Mouse (Mus musculus) midbrain, embryonic 13.5 days (tissue): ENCODE measurements around the gene Ubr3. TPM values are rescaled to one million over a fixed set of nuclear protein-coding genes. Genes with fewer than 3 reads are reported as not detected.

Source experiments
- ATAC-seq: fragments of 200-750 bp; cut with Nextera tagmentation; 2 replicates; pipeline ENCODE4 v1.8.0; 2017; ENCODE audit warnings: mild to moderate bottlenecking, moderate TSS enrichment, moderate library complexity
- H3K27ac ChIP-seq: fragments of 300-500 bp; sonication (generic); 2 replicates; pipeline ENCODE4 v1.5.1; 2015; ENCODE audit warnings: inconsistent platforms, mild to moderate bottlenecking, moderate library complexity
- H3K27me3 ChIP-seq: fragments of 300-500 bp; sonication (generic); 2 replicates; pipeline ENCODE4 v1.6.1; 2015; ENCODE audit warnings: mild to moderate bottlenecking, inconsistent platforms
- H3K36me3 ChIP-seq: fragments of 300-500 bp; sonication (generic); 2 replicates; pipeline ENCODE4 v1.6.1; 2015; ENCODE audit warnings: mild to moderate bottlenecking, inconsistent platforms
- H3K4me1 ChIP-seq: fragments of 300-500 bp; sonication (generic); replicated peaks from 2 replicates; pipeline ENCODE4 v1.6.1; 2015; ENCODE audit warnings: inconsistent platforms
- H3K4me2 ChIP-seq: fragments of 300-500 bp; sonication (generic); replicated peaks from 2 replicates; pipeline ENCODE4 v1.6.1; 2015; ENCODE audit warnings: moderate library complexity, mild to moderate bottlenecking, inconsistent platforms
- H3K4me3 ChIP-seq: fragments of 300-500 bp; sonication (generic); replicated peaks from 2 replicates; pipeline ENCODE4 v1.5.1; 2015; ENCODE audit warnings: mild to moderate bottlenecking, inconsistent platforms
- H3K9ac ChIP-seq: fragments of 300-500 bp; sonication (generic); replicated peaks from 2 replicates; pipeline ENCODE4 v1.6.1; 2015; ENCODE audit warnings: mild to moderate bottlenecking, inconsistent platforms
- H3K9me3 ChIP-seq: fragments of 300-500 bp; sonication (generic); 2 replicates; pipeline ENCODE4 v1.6.1; 2016; ENCODE audit warnings: mild to moderate bottlenecking, inconsistent platforms
- WGBS: fragments of 180-500 bp; shearing (Covaris S2); methylation state at CpG from one replicate; pipeline ENCODE4 v1.1.7; 2015; 5-methylcytosine and 5-hydroxymethylcytosine counted together
- polyA plus RNA-seq: library from polyadenylated mRNA; unstranded; fragments of >200 nt; fragmentation: Nextera tagmentation; extraction: Ambion mirVana; gene quantifications from 2 replicates; pipeline ENCODE4 v1.2.1, GENCODE M21; 2015

Gene Ubr3
- polyA plus RNA-seq, 1 experiment from 2014 or later: 20.6 TPM

GRCm38 (mm10) chr2:69917301-69917700 lies 20.3 kb downstream of the Ubr3 start:
- 95% methylated on average over 3 of the region's 3 CpGs for WGBS
- Histone ChIP-seq H3K9ac (no peak overlapping the region), H3K27ac (no peak overlapping the region), H3K36me3 (peaks cover 29% of the 10 kb centered on the region), H3K4me1 (0 out of 2 replicates have a peak, but pooled peaks cover 2% of the 10 kb centered on the region), H3K4me3 (no peak overlapping the region), H3K4me2 (no peak overlapping the region), H3K27me3 (no peaks in the 10 kb centered on the region), H3K9me3 (no peaks in the 10 kb centered on the region)
- ATAC-seq: no peak

DNA sequence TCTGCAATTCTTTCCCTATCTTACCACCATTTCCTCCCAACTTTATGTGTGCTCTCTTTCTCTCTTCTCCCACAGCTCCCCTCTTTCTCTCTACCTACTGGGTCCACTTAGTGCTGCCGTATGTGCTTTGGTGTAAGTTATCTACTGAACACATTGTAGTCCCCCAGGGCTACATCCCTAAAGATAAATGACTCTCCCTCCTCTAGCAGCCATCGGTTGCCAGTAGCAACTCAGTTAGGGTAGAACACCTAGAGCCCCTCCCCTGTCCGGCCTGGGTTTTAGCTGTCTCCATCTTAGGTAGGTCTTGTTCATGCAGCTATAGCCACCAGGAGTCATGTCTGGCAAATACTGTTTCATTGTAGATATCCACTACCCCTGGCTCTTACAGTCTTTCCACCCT lies 27.9 kb downstream of the Ubr3 start:
- peaks cover 36% of the 10 kb centered on the region for H3K36me3 ChIP-seq
- H3K9me3 ChIP-seq: no peaks in the 10 kb centered on the region
- no peaks in the 10 kb centered on the region for H3K4me1 ChIP-seq
- no peak overlapping the region for H3K4me2 ChIP-seq
- whole genome bisulfite sequencing: 93% methylated on average over 3 of the region's 3 CpGs
- H3K27me3 ChIP-seq: no peaks in the 10 kb centered on the region
- no peak overlapping the region for H3K4me3 ChIP-seq
- ATAC-seq: no peak
- no peak overlapping the region for H3K27ac ChIP-seq
- H3K9ac ChIP-seq: no peak overlapping the region

GRCm38 (mm10) chr2:69936331-69936730 lies 39.3 kb downstream of the Ubr3 start:
- WGBS: 97% methylated on average over 5 of the region's 5 CpGs

DNA sequence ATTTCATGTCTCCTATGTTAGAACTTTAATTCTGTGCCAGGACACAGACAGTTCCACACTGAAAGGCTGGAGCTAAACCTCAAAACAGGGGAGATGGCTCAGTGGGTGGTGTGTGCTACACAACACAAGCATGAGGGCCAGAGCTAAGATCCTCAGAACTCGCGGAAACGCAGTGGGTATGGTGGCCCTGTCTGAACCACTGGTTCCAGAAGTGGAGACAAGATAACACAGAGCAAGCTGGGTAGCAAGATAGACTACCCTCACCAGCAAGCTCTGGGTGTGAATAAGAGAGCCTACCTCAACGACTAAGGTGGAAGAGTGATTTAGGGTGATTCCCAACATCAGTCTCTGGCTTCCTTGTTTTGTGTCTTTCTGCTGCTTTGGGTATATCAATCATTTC lies 42.2 kb downstream of the Ubr3 start:
- 94% methylated on average over 4 of the region's 4 CpGs for WGBS
- no peaks in the 10 kb centered on the region for H3K27me3 ChIP-seq
- no peaks in the 10 kb centered on the region for H3K9me3 ChIP-seq
- H3K27ac ChIP-seq: no peak overlapping the region
- no peaks in the 10 kb centered on the region for H3K4me1 ChIP-seq
- H3K36me3 ChIP-seq: peaks cover 22% of the 10 kb centered on the region
- no peak overlapping the region for H3K4me2 ChIP-seq
- H3K9ac ChIP-seq: no peak overlapping the region
- no peak for ATAC-seq
- no peak overlapping the region for H3K4me3 ChIP-seq

More at GRCm38 (mm10) chr2:69936331-69936730, 39.3 kb downstream of the Ubr3 start:
- Histone ChIP-seq H3K27me3 (no peaks in the 10 kb centered on the region), H3K4me1 (no peaks in the 10 kb centered on the region), H3K9me3 (no peaks in the 10 kb centered on the region), H3K27ac (no peak overlapping the region), H3K4me3 (no peak overlapping the region), H3K4me2 (no peak overlapping the region), H3K9ac (no peak overlapping the region), H3K36me3 (peaks cover 22% of the 10 kb centered on the region)
- ATAC-seq: no peak

- H3K27me3 ChIP-seq: no peaks in the 10 kb centered on the region
- no peak overlapping the region for H3K4me3 ChIP-seq
- WGBS: 94% methylated on average over 5 of the region's 5 CpGs
- H3K4me2 ChIP-seq: no peak overlapping the region
- H3K9me3 ChIP-seq: no peaks in the 10 kb centered on the region
- no peak overlapping the region for H3K9ac ChIP-seq
- peaks cover 22% of the 10 kb centered on the region for H3K36me3 ChIP-seq
- H3K27ac ChIP-seq: no peak overlapping the region
- ATAC-seq: no peak
- H3K4me1 ChIP-seq: no peaks in the 10 kb centered on the region
Measured at GRCm38 (mm10) chr2:69939649-69940048, 42.6 kb downstream of the Ubr3 start.

DNA sequence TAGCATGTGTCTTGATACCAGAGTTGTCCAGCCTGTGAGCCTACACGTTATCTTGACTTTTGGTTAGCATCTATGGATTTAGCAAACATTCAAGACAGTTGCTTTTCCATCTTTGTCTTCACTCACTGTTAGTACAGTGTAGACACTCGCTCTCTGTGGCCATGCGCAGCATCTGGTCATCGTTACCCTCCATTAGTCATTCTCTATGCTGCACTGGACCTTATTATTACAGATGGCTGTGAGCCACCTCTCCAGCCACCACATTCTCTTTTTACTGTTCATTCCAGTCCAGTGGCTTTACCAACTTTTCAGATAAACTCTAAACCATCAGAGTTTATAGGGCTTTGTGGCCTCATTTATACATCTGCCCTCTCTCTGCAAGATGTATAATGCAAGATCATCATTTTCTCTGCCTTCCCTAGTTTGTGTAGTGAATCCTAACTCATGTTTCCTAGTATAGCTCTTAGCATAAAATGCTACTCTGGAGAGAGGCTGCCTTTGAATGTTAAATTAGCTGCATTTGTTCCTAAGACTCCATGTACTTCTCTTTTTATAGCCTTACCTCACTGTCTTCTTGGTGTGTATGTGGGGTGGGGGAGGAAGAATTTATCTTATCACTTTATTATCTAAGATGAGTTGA lies 44.5 kb downstream of the Ubr3 start:
- H3K4me2 ChIP-seq: no peak overlapping the region
- ATAC-seq: no peak
- no peak overlapping the region for H3K9ac ChIP-seq
- 91% methylated on average over 4 of the region's 4 CpGs for WGBS
- H3K4me1 ChIP-seq: no peaks in the 10 kb centered on the region
- H3K27ac ChIP-seq: no peak overlapping the region
- H3K4me3 ChIP-seq: no peak overlapping the region
- H3K9me3 ChIP-seq: no peaks in the 10 kb centered on the region
- H3K27me3 ChIP-seq: no peaks in the 10 kb centered on the region
- peaks cover 16% of the 10 kb centered on the region for H3K36me3 ChIP-seq

- Histone ChIP-seq H3K9ac (no peak overlapping the region), H3K4me2 (no peak overlapping the region), H3K27me3 (no peaks in the 10 kb centered on the region), H3K9me3 (no peaks in the 10 kb centered on the region), H3K27ac (no peak overlapping the region), H3K4me1 (no peaks in the 10 kb centered on the region), H3K4me3 (no peak overlapping the region), H3K36me3 (peaks cover 43% of the 10 kb centered on the region)
- no peak for ATAC-seq
- WGBS: 89% methylated on average over 8 of the region's 8 CpGs
Measured at GRCm38 (mm10) chr2:69952849-69953248, 55.8 kb downstream of the Ubr3 start.

DNA sequence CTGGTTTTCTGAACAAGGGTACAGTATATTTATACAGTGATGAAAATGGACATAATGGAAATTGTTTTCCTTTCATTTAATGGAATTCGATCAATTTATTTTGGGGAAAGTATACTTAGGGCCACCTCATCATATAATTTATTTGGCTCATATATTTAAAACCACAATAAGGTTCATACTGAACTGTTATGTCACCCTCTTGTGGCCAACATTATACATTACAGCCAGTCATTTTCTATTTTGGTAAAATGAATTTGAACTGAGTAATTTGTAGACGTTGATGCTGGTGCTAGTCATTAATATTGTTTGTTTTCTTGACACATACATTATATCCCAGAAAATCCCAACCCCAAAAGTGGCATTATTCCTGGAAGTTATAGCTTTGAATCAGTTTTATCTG lies 58.6 kb downstream of the Ubr3 start:
- ATAC-seq: no peak
- Histone ChIP-seq H3K4me2 (no peak overlapping the region), H3K27me3 (no peaks in the 10 kb centered on the region), H3K27ac (no peak overlapping the region), H3K4me3 (no peak overlapping the region), H3K4me1 (no peaks in the 10 kb centered on the region), H3K9ac (no peak overlapping the region), H3K9me3 (no peaks in the 10 kb centered on the region), H3K36me3 (peaks cover 29% of the 10 kb centered on the region)
- 46% methylated on average over 2 of the region's 2 CpGs for WGBS

DNA sequence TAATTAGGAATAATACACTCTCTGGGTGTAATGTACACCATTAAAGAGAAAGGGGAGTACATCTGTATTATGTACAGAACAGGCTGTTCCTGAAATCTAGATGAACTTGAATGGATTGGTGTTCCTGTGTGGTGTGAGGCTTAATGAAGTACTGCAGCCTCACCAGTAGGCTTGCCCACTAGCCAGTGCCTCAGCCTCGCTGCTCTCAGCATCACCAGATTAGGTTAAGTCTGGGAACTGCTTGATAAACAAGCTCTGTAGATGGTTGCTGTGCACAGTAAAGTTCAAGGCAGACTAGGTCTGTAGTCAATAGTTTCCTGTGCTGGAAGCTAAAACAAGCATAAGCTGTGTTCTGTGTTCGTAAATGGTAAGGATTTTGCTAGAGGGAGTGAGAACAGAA lies 60.6 kb downstream of the Ubr3 start:
- Histone ChIP-seq H3K36me3 (peaks cover 37% of the 10 kb centered on the region), H3K27ac (no peak overlapping the region), H3K4me3 (no peak overlapping the region), H3K4me2 (no peak overlapping the region), H3K9me3 (no peaks in the 10 kb centered on the region), H3K4me1 (no peaks in the 10 kb centered on the region), H3K9ac (no peak overlapping the region), H3K27me3 (no peaks in the 10 kb centered on the region)
- ATAC-seq: no peak
- WGBS: 87% methylated on average over 2 of the region's 2 CpGs

- 91% methylated on average over 2 of the region's 2 CpGs for WGBS
Measured at GRCm38 (mm10) chr2:69974896-69975295, 77.8 kb downstream of the Ubr3 start.

GRCm38 (mm10) chr2:69989224-69989623 lies 92.2 kb downstream of the Ubr3 start:
- Histone ChIP-seq H3K4me3 (no peak overlapping the region), H3K9me3 (no peaks in the 10 kb centered on the region)
- 96% methylated on average over 6 of the region's 6 CpGs for WGBS

More at GRCm38 (mm10) chr2:69974896-69975295, 77.8 kb downstream of the Ubr3 start:
- no peak for ATAC-seq
- no peak overlapping the region for H3K4me2 ChIP-seq
- H3K9me3 ChIP-seq: no peaks in the 10 kb centered on the region
- H3K4me3 ChIP-seq: no peak overlapping the region
- no peak overlapping the region for H3K27ac ChIP-seq
- H3K4me1 ChIP-seq: no peaks in the 10 kb centered on the region
- no peaks in the 10 kb centered on the region for H3K27me3 ChIP-seq
- no peak overlapping the region for H3K9ac ChIP-seq
- peaks cover 39% of the 10 kb centered on the region for H3K36me3 ChIP-seq

DNA sequence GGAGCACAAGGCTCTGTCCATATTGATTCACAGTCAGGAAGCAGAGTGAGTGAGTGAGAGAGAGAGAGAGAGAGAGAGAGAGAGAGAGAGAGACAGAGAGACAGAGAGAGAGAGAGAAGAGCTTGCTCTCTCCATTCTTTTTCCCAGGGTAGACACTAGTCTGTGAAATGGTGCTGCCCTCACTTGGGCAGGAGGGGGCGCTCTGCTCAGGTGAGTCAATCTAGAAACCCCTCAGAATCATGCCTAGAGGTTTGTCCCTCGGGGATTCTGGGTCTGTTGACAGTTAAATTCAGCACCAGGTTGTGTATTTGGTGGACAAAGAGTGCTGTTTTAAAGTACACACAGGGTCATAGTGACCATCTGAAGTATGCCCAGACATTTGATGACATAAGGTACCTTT lies 93.6 kb downstream of the Ubr3 start:
- Histone ChIP-seq H3K4me3 (no peak overlapping the region), H3K27ac (no peak overlapping the region), H3K36me3 (peaks cover 51% of the 10 kb centered on the region), H3K9ac (no peak overlapping the region), H3K9me3 (no peaks in the 10 kb centered on the region), H3K27me3 (no peaks in the 10 kb centered on the region), H3K4me2 (no peak overlapping the region), H3K4me1 (no peaks in the 10 kb centered on the region)
- 54% methylated on average over 2 of the region's 2 CpGs for WGBS
- no peak for ATAC-seq

More at GRCm38 (mm10) chr2:69989224-69989623, 92.2 kb downstream of the Ubr3 start:
- H3K4me2 ChIP-seq: no peak overlapping the region
- ATAC-seq: no peak
- no peak overlapping the region for H3K9ac ChIP-seq
- no peaks in the 10 kb centered on the region for H3K27me3 ChIP-seq
- H3K4me1 ChIP-seq: no peaks in the 10 kb centered on the region
- no peak overlapping the region for H3K27ac ChIP-seq
- peaks cover 45% of the 10 kb centered on the region for H3K36me3 ChIP-seq
